Mouse (Mus musculus) forebrain, embryonic 16.5 days (tissue): ENCODE measurements around the gene Gm19965. TPM values are rescaled to one million over a fixed set of nuclear protein-coding genes. Genes with fewer than 3 reads are reported as not detected.

ENCODE experiments used
- ATAC-seq: fragments of 200-750 bp; cut with Nextera tagmentation; 2 replicates; pipeline ENCODE4 v1.8.0; 2017; ENCODE audit warnings: mild to moderate bottlenecking, moderate library complexity
- H3K27ac ChIP-seq: fragments of 300-500 bp; sonication (generic); 2 replicates; pipeline ENCODE4 v1.5.1; 2014; ENCODE audit warnings: low read length, control low read depth
- H3K27me3 ChIP-seq: fragments of 300-500 bp; sonication (generic); replicated peaks from 2 replicates; pipeline ENCODE4 v1.6.1; 2014; ENCODE audit warnings: low read length; ENCODE audit not compliant: control insufficient read depth, insufficient read depth
- H3K36me3 ChIP-seq: fragments of 300-500 bp; sonication (generic); 2 replicates; pipeline ENCODE4 v1.6.1; 2014; ENCODE audit not compliant: control insufficient read depth, insufficient read depth
- H3K4me1 ChIP-seq: fragments of 300-500 bp; sonication (generic); replicated peaks from 2 replicates; pipeline ENCODE4 v1.6.1; 2014; ENCODE audit warnings: low read length; ENCODE audit not compliant: control insufficient read depth, insufficient read depth
- H3K4me2 ChIP-seq: fragments of 300-500 bp; sonication (generic); 2 replicates; pipeline ENCODE4 v1.6.1; 2014; ENCODE audit warnings: mild to moderate bottlenecking, low read length, control low read depth
- H3K4me3 ChIP-seq: fragments of 300-500 bp; sonication (generic); replicated peaks from 2 replicates; pipeline ENCODE4 v1.5.1; 2014; ENCODE audit warnings: mild to moderate bottlenecking, low read length, control low read depth
- H3K9ac ChIP-seq: fragments of 300-500 bp; sonication (generic); replicated peaks from 2 replicates; pipeline ENCODE4 v1.6.1; 2014; ENCODE audit warnings: low read depth, low read length, control low read depth
- H3K9me3 ChIP-seq: fragments of 300-500 bp; sonication (generic); 2 replicates; pipeline ENCODE4 v1.6.1; 2016; ENCODE audit warnings: low read length; ENCODE audit not compliant: control insufficient read depth
- WGBS: fragments of 180-500 bp; shearing (Covaris S2); extraction: QIAGEN DNeasy Blood & Tissue Kit; methylation state at CpG from one replicate; pipeline ENCODE4 v1.1.7; 2014; 5-methylcytosine and 5-hydroxymethylcytosine counted together
- polyA plus RNA-seq: library from polyadenylated mRNA; unstranded; fragments of >200 nt; fragmentation: Nextera tagmentation; extraction: Ambion mirVana; gene quantifications from 2 replicates; pipeline ENCODE4 v1.2.1, GENCODE M21; 2015

The Gm19965 gene
- polyA plus RNA-seq = not detected in 2 replicates

DNA sequence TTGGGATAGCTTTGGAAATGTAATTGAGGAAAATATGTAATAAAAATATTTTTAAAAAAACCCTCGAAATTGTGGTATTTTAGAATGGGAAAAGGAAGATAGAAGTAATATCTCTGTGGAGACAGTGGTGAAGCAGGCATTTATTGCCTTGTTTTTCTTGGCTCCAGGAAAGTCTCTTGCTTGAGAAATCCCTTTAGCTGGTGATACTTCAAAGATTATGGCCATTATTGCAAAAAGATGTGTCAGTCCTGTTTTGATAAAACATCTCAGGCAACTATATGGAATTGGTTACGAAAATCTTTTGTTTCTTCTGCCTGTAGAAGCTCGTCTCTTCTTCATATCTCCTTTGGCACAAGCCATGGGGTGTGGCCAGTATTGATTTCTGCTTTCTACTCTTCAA is at the start of gene Gm19965:
TSS of gene Gm19965 (plus strand) at position 301 of the 400 bp plus-strand sequence.
- Histone ChIP-seq H3K9me3 (no peaks in the 10 kb centered on the region), H3K4me2 (no peak within 1 kb of the TSS), H3K9ac (no peak within 1 kb of the TSS), H3K4me1 (no peaks in the 10 kb centered on the region), H3K36me3 (no peaks in the 10 kb centered on the region), H3K4me3 (no peak within 1 kb of the TSS), H3K27me3 (no peaks in the 10 kb centered on the region), H3K27ac (no peak within 1 kb of the TSS)
- no peak for ATAC-seq
- WGBS = 87% methylated on average over 3 of the region's 3 CpGs

DNA sequence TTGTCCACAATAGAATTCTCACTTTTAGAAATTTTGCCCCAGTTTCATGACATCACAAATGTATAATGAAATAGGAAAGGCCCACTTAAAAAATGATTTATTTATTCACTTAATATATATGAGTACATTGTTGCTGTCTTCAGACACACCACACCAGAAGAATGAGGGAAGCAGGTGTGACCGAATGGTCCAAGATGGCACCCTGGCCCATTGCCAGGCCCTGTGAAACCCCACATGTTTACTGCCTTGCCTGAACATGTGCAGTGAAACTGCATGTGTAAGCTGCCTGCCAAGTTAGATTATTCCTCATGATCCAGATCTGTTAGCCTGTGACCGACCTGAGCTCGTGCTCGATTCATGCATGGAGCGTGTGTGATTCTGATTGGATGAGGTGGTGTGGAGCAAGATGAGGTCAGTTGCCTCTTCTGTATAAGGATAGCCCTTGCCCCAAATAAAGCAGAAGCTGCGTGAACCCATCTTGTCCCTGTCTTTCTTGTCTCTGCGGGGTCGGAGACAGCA is 20.3 kb upstream of the Gm19965 start:
- Histone ChIP-seq H3K27ac (no peak overlapping the region), H3K4me2 (no peak overlapping the region), H3K9ac (no peak overlapping the region), H3K27me3 (no peaks in the 10 kb centered on the region), H3K4me1 (no peaks in the 10 kb centered on the region), H3K36me3 (no peaks in the 10 kb centered on the region), H3K4me3 (no peak overlapping the region), H3K9me3 (no peaks in the 10 kb centered on the region)
- ATAC-seq = no peak
- 86% methylated on average over 8 of the region's 8 CpGs for WGBS
